Mouse (Mus musculus) activated CD4-positive, CD25-positive, alpha-beta regulatory T cell, adult 4 months (primary cell): ENCODE measurements around the gene Bmf. TPM values are rescaled to one million over a fixed set of nuclear protein-coding genes. Genes with fewer than 3 reads are reported as not detected.
A peak's percentile ranks its signal among the peaks of the same experiment; 100 is the strongest.

Source experiments
- ATAC-seq: one replicate; pipeline ENCODE4 v1.8.0; 2017
- polyA plus RNA-seq, 2 experiments: library from polyadenylated mRNA; unstranded; fragments of 100-300 nt; shearing (Covaris generic); gene quantifications; one replicate each; pipeline ENCODE4 v1.2.1; 2017

Gene Bmf
- polyA plus RNA-seq, 2 experiments from 2014 or later = 0.18 to 0.19 TPM

DNA sequence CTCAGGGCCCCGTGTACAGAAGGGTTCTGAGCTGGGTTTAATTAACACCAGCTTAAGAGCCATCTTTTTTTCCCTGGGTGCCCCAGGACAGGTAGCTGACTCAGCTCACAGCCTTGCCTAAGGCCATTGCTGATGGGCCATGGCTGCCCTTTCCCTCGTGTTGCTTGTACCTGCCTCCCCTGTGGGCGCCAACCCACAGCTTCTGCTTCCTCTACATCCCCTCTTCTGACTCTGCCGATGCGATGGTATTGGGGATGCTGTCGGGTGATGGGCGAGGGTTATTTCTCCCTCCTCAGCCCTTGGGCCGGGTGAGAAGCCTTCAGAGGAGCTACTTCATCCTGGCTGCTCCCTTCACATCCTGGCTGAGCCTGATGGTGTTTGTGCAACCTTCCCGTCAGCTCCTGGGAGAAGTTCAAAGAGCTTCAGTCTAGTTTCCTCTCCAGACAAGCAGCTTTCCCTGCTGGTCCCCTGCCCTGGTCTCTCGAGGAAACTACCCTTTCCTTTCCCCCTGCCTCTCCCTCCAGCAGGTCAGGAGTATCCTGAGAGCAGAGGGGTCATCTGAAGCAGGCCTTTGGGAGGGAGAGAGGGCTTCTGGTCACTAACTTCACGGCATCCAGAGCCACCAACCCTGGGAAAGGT is 37.6 kb downstream of the Bmf start:
- ATAC-seq = no peak

DNA sequence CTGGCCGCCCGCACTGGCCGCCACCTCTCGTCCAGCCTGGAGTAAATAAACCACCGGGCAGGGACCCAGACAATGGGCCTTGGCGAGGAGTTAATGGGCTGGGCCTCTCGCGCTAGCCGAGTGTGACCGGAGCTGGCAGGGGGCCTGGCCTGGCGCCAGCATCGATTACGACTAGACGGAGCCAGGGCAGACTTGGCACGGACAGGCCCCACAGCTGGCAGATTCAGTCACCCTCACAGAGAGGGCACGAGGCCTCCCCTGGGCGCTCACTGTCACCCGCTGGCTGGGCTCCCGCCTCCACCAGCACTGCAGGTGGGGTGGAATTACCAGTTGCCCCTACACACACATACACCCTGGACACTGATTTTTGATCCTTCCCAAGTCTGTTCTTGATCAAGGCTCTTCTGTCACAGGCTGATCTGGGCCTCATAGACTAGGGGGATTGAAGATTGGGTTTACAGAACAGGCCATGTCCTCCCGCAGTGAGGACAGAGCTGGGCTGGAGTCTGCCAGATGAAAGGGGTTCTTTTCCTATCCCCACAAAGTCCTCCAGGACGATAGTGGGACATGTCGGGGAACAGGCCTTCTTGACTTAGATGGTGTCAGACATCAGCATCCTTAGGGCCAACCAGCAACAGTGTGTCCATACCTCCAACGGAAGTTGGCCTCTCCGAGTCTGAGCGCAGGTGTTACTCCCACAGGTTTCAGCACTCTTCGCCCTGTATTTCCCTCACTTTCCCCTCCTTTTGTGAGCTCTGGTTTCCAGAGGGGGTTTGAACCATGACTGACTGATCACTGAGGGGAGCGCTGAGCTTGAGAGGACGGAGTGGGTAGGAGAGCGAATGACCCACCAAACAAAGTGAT is 38.8 kb downstream of the Bmf start:
- no peak for ATAC-seq

DNA sequence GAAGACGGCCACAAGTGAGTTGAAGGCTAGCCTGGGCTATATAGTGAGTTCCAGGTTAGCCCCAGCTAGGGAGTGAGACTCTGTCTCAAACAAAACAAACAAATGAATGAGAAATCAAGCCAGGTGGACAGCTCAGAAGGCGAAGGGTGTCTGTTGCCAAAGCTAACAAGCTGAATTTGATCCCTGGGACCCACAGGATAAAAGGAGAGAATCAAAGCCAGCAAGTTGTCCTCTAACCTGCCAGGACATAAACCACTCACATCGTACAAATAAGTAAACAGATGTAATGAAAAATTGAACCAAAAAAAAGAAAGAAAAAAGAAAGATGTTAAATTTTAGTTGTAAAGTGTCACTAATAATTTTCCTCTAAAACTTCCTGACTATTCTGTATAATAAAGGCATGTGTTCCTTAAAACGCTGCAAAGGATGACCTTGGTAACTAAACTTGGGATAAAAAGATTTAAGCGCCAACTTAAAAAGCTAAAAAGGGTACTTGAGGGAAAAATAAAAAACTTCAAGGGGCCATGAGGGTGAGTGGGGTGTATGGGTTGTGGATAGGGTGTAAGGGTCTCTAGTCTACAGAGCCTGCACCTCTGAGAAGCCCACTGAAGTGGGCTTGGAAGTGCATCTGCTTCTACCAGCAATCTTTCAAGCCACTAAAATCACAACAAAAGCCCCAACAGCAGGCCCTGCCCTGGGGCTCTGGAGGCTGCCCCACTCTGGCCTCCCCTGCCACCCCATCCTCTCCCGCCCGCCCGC is 39.6 kb downstream of the Bmf start:
- no peak for ATAC-seq

DNA sequence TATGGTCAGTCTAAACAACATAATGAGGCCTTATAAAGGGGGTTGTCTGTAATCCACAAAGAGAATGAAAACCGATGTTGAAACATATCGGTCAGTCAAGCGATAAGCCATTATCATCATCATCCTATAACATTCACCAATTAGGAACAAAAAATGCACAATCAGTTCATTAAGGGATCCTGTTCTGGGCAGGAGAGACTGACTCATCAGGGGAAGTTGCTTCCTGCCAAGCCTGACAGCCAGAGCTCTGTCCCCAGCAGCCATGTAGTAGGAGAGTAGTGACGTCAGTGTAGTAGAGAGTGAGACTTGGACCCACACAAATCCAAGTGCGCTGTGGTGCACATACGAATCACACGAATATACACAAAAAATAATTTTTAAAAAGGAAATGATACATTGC is 42.4 kb downstream of the Bmf start:
- ATAC-seq = no peak

DNA sequence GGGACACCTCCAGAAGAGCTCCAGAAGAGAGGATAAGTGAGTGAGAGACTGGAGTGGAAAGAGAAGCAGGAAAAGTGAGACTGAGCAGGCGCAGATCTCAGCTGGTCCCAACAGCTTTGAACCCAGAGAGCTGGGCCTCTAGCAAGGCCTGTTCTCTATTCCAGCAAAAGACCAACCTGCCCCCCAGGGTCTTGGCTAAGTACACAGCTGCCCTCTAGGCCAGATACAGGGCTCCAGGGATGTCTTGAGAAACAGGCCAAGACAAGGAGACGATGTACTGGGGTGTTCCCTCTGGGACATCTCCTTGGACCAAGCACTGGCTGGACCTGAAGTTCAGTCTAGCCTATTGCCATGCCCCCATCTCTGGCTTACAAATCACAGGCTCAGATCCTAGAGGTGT is 49.3 kb downstream of the Bmf start:
- no peak for ATAC-seq

DNA sequence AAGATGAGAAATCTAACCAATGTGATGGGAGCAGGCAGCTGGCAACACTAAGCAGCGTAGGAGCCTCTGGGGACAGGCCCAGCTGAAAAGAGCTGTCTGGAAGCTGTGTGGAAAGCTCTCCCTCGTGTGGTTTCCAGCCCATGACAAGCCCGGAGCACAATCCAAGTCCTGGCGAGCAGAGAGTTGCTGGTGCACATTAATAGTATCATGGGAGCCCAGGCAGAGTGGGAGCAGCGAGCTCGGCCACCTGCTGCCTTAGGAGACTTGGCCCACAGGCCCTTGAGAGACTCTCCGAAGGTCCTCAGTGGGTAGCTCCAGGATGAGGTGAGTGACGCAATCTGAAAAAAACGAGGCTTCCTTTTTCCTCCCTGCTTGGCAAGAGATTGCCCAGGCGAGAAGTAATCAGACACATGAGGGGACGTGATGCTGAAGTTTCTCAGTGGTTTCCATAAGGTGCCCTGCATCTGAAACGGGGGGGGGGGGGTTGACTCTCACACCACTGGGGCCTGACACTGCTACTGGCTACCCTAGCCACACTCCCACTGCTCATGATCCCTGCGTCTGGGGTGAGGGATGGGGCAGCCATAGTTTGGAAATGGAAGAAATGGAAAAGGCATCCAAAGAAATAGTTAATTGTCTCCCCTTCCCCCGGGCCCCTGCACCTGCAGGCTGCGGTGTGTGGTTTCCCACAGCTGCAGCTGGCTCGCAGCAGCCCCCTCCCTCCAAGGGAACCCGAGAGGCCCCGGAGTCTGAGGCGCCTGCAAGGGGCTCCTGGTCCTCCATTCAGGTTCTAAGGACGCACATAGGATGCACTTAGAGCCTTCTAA is 50.1 kb downstream of the Bmf start:
- no peak for ATAC-seq

DNA sequence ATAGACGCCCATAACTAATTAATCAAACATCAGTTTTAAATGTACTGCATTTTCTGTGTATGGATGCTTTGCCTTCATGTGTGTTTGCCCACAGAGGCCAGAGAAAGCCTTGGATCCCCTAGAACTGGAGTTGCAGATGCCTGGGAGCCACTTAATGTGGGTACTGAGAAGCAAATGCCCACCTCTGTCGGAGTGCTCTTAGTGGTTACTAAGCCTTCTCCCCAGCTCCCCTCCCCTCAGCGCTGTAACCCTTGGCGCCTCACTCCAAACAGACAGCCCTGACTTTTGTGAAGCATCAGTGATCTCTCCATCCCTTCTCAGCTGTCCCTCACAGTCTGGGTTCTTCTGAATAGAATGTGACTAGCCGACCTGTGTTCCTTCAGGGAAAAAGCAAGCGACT is 51.0 kb downstream of the Bmf start:
- ATAC-seq = no peak

DNA sequence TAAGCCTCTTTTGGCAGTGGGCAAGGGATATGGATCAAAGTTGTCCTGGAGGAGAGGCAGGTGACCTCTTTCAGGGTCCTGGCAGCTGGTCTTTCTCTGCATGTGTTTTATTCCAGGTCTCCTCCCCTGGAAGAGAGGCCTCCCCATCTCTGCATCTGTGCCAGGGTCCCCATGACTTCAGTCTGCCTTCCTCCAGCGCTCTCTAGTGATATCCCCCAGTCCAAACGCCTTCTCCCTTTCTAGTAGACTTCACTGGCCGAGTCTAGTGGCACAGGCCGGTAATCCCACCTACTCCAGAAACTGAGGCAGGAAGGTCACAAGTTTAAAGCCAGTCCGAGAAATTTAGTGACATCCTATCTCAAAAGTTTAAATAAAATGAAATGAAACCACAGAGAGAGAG is 51.6 kb downstream of the Bmf start:
- no peak for ATAC-seq

DNA sequence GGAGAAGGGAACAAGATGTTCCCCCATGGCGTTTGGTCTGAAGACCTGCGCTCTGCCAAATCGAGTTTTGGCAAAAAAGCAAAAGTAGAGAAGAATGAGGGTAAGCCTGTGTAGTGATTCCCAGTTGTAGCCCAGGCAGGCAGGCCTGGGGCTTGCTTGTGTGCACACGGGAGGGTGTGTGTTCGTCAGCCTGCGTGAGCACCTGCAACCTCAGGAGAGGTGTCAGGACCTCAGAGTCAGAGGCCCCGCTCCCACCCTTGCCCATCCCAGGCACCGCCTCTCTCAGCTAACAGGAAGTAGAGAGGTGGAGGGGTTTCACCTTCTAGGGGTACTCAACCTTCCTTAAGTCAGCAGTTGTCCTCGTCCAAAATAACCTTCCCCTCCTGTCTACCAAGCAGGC is 54.5 kb downstream of the Bmf start:
- no peak for ATAC-seq

DNA sequence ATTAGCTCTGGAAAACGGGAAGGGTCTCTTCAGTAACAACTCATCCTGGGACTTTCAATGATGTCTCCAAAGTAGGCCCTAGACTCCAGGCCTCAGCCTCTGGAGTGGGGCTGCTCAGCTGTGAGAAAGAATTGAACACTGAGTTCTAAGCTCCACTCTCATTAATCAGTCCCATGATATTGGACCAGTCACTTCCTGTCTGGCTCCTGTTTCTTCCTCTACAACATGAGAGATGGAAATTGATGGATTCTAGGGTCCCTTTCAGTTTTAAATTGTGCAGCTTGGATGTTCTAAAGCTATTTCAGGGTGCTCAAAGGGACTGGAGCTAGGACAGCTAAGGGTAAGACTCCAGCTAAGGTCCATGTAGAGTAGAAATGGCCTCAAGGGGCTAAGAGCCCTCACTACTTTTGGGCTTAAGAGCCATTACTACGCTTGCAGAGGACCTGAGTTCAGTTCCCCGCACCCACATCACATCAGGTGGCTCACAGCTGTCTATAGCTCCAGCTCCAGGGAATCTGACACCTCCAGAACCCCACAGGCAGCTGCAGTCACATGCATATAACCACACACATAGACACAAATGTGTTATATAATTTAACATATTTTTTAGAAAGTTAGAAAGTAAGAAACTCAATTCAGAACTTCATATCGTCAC is 57.6 kb downstream of the Bmf start:
- no peak for ATAC-seq

DNA sequence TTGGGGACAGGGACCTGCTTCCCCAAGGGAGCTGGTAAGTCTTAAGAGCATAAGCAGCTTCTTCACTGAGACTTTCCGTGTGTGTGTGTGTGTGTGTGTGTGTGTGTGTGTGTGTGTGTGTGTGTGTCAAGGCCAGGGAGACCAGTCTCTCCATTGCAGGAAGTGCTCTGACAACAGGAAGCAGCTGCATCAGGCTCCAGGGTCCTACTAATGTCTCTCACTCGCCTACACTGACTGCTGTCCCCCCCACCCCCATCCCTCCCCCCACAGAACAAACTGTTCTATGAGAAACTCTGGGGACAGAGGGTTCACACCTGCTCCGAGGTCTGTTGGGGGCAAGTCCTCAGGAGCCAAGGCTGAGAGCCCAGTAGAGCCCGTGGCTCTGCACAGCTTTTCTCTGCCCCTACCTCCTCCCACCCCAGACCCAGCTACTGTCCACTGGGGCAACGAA is 58.2 kb downstream of the Bmf start:
- ATAC-seq = peak; percentile 62

DNA sequence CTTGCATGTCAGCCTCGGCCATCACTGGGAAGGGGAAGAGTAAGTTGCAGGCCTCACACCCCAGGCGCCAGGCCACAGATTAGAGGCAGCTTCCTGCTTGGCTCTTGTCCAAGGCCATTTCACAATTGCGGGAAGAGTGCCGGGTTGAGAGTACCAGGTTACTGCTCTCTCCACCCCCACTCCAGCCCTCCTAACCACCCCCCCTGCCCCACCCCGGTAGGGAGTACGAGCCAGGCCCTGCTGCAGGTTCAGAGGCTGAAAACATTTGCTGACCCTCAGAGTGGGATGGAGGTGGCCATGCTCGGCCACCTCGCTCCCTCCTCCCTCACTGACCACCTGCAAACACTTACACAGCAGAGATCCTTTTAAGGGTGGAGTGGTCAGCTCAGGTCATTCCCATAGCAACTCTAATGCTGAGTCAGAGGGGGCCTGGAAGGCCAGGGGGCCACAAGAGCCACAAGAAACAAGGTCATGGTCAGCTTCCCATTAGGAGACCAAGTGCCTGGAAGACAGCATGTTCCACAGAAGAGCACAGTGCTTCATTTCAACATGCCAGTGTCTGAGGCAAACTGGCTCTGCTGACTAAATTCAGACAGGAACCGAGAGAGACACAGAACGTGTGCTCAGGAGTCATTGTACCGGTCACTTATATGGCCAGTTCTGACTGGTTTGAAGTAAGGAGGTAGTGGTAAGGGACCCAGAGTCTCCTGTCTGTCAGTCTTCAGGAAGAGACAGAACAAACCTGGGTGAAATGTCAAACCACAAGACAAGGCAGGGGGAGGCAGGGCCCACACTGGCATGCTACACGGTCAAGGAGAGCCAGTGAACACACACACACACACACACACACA is 59.0 kb downstream of the Bmf start:
- peak; percentile 19 for ATAC-seq

DNA sequence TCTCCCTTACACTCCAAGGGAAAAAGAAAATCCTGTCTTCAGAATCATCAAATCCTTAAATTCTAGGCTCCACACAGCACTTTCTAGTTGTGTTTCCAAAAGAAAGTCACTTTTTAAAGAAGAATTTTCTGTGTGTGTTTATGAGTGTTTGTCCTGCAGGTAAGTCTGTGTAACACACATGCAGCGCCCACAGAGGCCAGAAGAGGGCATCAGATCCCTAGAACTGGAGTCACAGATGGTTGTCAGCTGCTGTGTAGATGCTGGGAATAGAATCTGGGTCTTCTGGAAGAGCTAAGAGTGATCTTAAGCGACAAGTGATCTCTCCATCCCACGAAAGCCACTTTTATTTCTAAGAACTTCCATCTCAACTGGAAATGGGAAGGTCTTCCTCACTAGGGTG is 61.7 kb downstream of the Bmf start:
- ATAC-seq = no peak

DNA sequence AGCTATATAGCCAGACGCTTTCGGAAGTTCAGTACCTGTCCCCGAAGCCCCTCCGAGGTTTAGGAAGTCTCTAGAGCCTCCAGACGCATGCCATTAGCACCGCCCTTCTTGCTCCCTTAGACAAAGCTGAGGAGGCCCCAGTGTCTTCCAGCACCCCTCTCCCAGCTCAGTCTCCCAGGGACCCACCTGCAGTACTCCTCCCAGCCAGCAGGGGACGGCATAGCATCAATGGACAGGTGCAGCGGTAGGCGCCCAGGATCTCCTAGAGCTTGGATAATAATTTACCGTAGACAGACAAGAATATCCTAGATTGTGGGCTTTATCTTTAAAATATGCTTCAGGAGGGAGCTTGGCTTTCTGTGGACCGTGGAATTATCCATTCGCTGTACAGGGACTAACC is 62.6 kb downstream of the Bmf start:
- peak; percentile 57 for ATAC-seq

DNA sequence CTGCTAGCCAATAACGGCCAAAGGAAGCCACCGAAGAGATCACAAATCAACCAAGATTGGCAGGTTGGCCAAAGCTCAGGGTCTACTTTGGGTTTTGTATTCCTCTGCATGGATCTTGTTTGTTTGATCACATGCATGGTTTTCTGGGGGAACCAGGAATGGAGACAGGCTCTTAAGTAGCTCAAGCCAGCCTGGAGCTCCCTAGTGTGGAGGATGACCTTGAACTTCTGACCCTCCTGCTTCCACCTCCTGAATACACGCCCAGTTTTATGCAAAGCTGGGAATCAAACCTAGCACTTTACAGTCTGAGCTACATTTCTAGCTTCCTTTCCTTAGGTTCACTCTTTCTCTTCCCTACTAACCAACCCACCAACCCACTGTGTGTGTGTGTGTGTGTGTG is 64.1 kb downstream of the Bmf start:
- no peak for ATAC-seq

DNA sequence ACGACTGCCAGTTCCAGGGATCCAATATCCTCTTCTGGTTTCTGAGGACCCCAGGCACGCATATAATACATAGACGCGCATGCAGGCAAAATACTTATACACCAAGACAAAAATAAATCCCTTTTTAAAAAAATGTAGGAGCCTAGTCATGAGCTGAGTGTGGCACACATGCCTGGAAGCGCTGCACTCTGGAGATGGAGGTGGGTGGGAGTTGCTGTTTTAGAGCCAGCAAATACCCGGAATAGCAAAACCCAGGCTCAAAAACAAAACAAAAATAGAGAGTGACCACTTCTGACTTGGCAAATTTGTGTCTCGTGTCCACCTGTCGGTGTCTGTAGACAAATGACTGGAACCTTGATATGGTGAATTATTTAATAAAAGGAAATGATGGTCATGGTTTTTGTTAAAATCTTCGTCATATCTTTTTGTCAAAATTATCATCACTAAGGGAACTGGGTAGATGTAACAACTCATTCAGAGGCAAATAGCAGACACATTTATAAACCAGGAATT is 65.0 kb downstream of the Bmf start:
- ATAC-seq = no peak

DNA sequence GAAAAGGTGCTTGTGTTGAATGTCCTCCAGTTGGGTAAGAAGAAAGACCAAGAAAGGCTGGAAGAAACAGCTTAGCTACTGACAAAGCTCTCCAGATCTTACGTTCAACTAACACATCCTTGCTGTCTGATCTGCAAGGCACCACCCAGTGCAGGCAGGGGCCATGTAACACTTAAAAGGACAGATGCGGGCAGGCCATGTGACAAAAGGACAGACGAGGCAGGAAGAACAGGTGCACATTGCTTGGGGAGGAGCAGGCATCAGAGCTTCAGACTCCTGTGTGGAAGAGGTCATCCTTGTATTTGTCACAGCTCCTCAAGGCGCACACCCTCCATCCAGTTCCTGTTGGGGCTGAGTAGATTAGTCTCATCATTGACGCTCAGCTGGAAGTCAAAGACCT is 66.5 kb downstream of the Bmf start:
- ATAC-seq = no peak

DNA sequence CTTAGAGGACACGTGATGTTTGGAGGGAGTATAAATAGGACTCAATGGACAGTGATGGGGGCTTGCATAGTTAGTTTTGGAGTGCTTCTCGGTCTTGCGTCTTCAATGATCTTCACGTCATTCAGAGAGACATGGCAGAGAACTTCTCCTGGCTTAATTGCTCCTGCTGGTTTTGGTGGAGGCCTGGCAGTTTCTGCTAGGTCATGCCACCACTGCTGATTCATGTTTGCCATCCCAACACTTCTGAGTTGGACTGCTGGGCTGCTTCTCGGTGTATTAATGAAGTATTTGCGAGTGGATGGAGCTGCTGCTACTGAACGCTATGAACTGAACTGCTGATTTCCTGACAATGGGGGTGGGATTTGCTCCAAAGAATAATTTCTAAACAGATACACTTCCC is 68.6 kb downstream of the Bmf start:
- no peak for ATAC-seq

DNA sequence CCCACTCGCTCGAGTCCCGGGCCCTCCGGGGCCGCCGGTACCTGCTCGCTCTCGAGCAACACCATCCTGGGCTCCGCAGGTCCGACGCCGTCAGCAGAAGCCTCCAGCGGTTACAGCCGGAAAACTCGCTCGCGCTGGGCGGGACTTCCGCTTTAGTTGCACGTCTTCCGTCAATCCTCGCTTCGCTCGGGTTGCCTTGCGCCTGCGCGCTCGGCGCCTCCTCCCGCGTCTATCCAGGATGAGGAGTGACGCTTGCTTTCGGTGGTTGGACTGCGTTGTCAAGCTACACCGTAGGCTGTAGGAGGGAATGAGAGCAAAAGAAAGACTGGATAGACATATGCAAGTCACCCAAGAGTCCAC is 70.0 kb downstream of the Bmf start, which contains the start of gene Srp14:
TSS of gene Srp14 (minus strand) at position 162 of the 360 bp plus-strand sequence.
- ATAC-seq = peak; percentile 93

DNA sequence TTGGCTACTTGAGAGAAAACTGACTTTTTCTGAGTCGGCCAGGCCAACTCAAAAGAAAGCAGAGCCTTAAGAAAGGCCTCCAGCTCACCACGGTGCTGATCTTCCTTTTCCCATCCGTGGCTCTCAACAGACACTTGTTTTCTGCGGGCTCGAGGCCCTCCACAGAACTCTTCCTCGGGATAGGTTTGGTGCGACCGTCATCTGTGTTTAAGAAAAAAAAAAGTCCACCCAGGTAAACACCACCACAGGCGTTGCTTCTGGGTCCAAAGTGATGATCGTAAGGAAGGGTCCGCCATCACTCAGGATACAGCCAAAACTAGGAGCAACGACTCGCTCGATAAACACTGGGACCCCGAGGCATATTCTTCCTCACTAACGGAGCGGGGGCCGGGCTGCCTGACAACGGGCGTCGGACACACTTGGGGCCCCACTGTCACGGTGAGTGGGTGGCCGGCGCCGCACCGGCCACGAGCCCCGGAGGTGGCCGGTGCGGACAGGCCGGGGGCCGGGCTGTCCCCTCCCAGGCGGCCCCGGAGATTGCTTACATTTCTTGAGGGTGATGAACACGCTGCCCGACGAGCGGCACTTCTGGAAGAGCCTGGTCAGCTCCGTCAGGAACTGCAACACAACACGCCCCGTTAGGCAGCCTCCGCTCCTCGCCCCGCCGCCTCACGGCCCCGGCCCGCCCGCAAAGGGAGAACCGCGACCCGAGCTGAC is 70.5 kb downstream of the Bmf start:
- peak; percentile 5 for ATAC-seq
